Mouse (Mus musculus): ENCODE data around the gene Ep300. TPM values are rescaled to one million over a fixed set of nuclear protein-coding genes. Genes with fewer than 3 reads are reported as not detected.
"Not testable (repeated sequence)": the region's sequence is repeated elsewhere in the genome, so short reads cannot be mapped to it uniquely, and the experiment has no call there.

Gene Ep300
- polyA plus RNA-seq, 1 experiment from 2014 or later, result 5.1 TPM

DNA sequence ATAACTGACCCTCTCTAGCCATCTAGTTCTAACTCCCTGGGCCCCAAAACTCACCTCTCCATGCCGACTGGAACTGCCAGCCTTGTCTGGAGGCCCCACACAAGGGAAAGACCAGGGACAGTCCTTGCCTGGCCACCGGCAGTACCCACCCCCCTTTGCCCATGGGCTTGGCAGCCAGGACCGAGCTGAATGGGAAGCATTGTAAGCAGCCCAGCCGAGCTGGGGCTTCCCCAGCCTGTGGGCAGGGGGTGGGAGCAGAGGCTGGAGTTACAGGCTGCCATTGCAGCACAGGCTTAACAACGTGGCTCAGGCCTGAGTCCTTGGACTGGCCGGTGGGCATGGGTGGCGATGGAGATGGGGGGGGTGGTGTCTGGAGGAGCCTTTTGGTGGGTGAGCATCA, 112.0 kb downstream of the Ep300 start, which contains the start of gene Chadl:
TSS of gene Chadl (minus strand) at position 113 of the 400 bp plus-strand sequence.
- peaks cover 30% of the 10 kb centered on the region for H3K27me3 ChIP-seq (ENCODE audit: insufficient read depth, low read length)
- no peaks in the 10 kb centered on the region for H3K36me3 ChIP-seq (replicated peaks; ENCODE audit: insufficient read depth, low read length)
- TF ChIP-seq CTCF (IDR thresholded peaks at IDR 0.05; ENCODE audit: low read depth) (no peak), EP300 (IDR thresholded peaks at IDR 0.05; ENCODE audit: low read depth) (no peak)
- DNase-seq, result no peak
- peaks cover 10% of the 10 kb centered on the region for H3K4me1 ChIP-seq (ENCODE audit: insufficient read depth)
- no peak within 1 kb of the TSS for H3K27ac ChIP-seq (ENCODE audit: low read depth)
- no peak within 1 kb of the TSS for H3K4me3 ChIP-seq (ENCODE audit: low read depth, low read length)
- WGBS (ENCODE audit: insufficient replicate concordance), result 76% methylated on average over 7 of the region's 7 CpGs
- no peak within 1 kb of the TSS for H3K9ac ChIP-seq (replicated peaks)
- no peaks in the 10 kb centered on the region for H3K9me3 ChIP-seq (ENCODE audit: low read length)
- H3K4me2 ChIP-seq (ENCODE audit: low read depth, low read length), result no peak within 1 kb of the TSS
- no peak for ATAC-seq

- H3K4me2 ChIP-seq (ENCODE audit: low read depth, low read length), result no peak overlapping the region
- H3K9ac ChIP-seq (replicated peaks), result no peak overlapping the region
- DNase-seq (peak; percentile 47), ATAC-seq (no peak)
- TF ChIP-seq EP300 (IDR thresholded peaks at IDR 0.05; ENCODE audit: low read depth), result no peak
- peak; percentile 67 for TF ChIP-seq CTCF (IDR thresholded peaks at IDR 0.05; ENCODE audit: low read depth)
- no peak overlapping the region for H3K4me3 ChIP-seq (ENCODE audit: low read depth, low read length)
- no peak overlapping the region for H3K27ac ChIP-seq (ENCODE audit: low read depth)
- 51% methylated on average over 3 of the region's 3 CpGs for WGBS (ENCODE audit: insufficient replicate concordance)
- peaks cover 10% of the 10 kb centered on the region for H3K4me1 ChIP-seq (ENCODE audit: insufficient read depth)
- H3K9me3 ChIP-seq (ENCODE audit: low read length), result no peaks in the 10 kb centered on the region
- no peaks in the 10 kb centered on the region for H3K36me3 ChIP-seq (replicated peaks; ENCODE audit: insufficient read depth, low read length)
- peaks cover 23% of the 10 kb centered on the region for H3K27me3 ChIP-seq (ENCODE audit: insufficient read depth, low read length)
These were observed 112.7 kb downstream of the Ep300 start for GRCm38 (mm10) chr15:81697847-81698246.

DNA sequence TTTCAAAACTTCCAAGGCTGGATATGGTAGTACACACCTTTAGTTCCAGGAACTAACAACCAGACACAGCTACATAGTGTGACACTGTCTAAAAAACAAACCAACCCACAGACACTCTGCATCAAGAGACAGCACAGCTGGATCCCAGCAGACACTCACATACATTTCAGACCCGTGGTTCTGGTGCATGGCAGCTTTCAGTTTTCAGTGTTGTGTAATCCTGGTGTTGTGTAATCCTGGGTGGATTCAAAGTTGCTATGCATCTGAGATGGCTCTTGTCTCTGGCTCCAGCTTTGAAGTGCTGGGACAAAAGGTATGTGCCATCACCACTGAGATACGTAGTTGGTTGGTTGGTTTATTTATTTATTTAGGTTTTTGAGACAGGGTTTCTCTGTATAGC, 113.4 kb downstream of the Ep300 start:
- peaks cover 8% of the 10 kb centered on the region for H3K4me1 ChIP-seq (ENCODE audit: insufficient read depth)
- no peak for DNase-seq
- WGBS (ENCODE audit: insufficient replicate concordance), result 30% methylated on average over 2 of the region's 2 CpGs
- no peak overlapping the region for H3K27ac ChIP-seq (ENCODE audit: low read depth)
- no peaks in the 10 kb centered on the region for H3K36me3 ChIP-seq (replicated peaks; ENCODE audit: insufficient read depth, low read length)
- H3K27me3 ChIP-seq (ENCODE audit: insufficient read depth, low read length), result peaks cover 16% of the 10 kb centered on the region
- no peak overlapping the region for H3K4me2 ChIP-seq (ENCODE audit: low read depth, low read length)
- no peak for TF ChIP-seq EP300 (IDR thresholded peaks at IDR 0.05; ENCODE audit: low read depth)
- no peak for TF ChIP-seq CTCF (IDR thresholded peaks at IDR 0.05; ENCODE audit: low read depth)
- H3K4me3 ChIP-seq (ENCODE audit: low read depth, low read length), result no peak overlapping the region
- no peak for ATAC-seq
- H3K9me3 ChIP-seq (ENCODE audit: low read length), result no peaks in the 10 kb centered on the region
- H3K9ac ChIP-seq (replicated peaks), result no peak overlapping the region

DNA sequence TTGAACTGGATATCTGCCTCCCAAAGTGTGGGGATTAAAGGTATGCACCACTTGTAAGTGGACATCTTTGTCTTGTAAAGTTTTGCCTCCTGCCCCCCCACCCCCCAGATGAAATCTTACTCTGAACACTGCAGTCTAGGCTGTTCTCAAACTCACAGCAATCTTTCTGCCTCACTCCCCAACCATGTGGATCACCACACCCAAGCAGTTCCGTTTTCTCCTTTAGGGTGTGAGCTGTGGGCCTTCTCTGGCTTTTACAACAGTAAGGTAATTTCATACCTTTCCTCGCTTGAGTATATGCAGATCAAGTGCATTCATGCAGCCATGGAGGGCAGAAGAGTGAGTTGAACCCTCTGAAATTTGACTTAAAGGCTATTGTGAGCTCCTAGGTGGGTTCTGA, 115.0 kb downstream of the Ep300 start:
- H3K27ac ChIP-seq (ENCODE audit: low read depth), result peak overlapping the region; percentile 80
- peaks cover 2% of the 10 kb centered on the region; the same call in 1 of the 2 replicates for H3K27me3 ChIP-seq (ENCODE audit: insufficient read depth, low read length)
- no peak overlapping the region for H3K9ac ChIP-seq (replicated peaks)
- TF ChIP-seq CTCF (IDR thresholded peaks at IDR 0.05; ENCODE audit: low read depth) (no peak), EP300 (IDR thresholded peaks at IDR 0.05; ENCODE audit: low read depth) (no peak)
- DNase-seq, result no peak
- H3K4me1 ChIP-seq (ENCODE audit: insufficient read depth), result 0 out of 2 replicates have a peak, but pooled peaks cover 3% of the 10 kb centered on the region
- H3K4me3 ChIP-seq (ENCODE audit: low read depth, low read length), result no peak overlapping the region
- no peak for ATAC-seq
- H3K4me2 ChIP-seq (ENCODE audit: low read depth, low read length), result no peak overlapping the region
- 69% methylated on average over 2 of the region's 2 CpGs for WGBS (ENCODE audit: insufficient replicate concordance)
- H3K9me3 ChIP-seq (ENCODE audit: low read length), result no peaks in the 10 kb centered on the region
- H3K36me3 ChIP-seq (replicated peaks; ENCODE audit: insufficient read depth, low read length), result peaks cover 15% of the 10 kb centered on the region

DNA sequence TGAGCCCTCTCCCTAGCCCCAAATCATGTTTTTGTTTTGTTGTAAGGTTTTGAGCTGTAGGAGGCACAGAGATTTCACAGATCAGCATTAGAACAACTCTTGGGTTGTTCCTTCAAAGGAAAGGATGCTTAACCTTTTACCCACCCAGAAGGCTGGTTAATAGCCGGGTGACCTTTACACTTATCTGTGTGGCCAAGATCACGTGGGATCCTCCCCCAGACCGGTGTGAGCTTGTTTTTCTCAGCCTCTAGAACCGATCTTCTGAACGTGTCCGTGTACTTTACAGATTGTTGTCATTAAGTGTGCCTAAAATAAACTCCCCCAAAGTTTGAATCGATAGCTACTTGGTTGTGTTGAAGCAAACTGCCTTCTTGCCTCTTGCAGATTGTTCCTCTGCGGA, 115.5 kb downstream of the Ep300 start:
- Histone ChIP-seq H3K4me3 (ENCODE audit: low read depth, low read length) (no peak overlapping the region), H3K4me2 (ENCODE audit: low read depth, low read length) (no peak overlapping the region), H3K36me3 (replicated peaks; ENCODE audit: insufficient read depth, low read length) (peaks cover 20% of the 10 kb centered on the region), H3K27me3 (ENCODE audit: insufficient read depth, low read length) (0 out of 2 replicates have a peak, but pooled peaks cover 2% of the 10 kb centered on the region), H3K4me1 (ENCODE audit: insufficient read depth) (0 out of 2 replicates have a peak, but pooled peaks cover 3% of the 10 kb centered on the region), H3K9ac (replicated peaks) (no peak overlapping the region), H3K9me3 (ENCODE audit: low read length) (no peaks in the 10 kb centered on the region), H3K27ac (ENCODE audit: low read depth) (peak overlapping the region; percentile 80)
- ATAC-seq, result peak; percentile 68
- WGBS (ENCODE audit: insufficient replicate concordance), result 50% methylated on average over 8 of the region's 8 CpGs
- DNase-seq, result peak; percentile 43
- TF ChIP-seq CTCF (IDR thresholded peaks at IDR 0.05; ENCODE audit: low read depth), result no peak
- peak; percentile 43 for TF ChIP-seq EP300 (IDR thresholded peaks at IDR 0.05; ENCODE audit: low read depth)

DNA sequence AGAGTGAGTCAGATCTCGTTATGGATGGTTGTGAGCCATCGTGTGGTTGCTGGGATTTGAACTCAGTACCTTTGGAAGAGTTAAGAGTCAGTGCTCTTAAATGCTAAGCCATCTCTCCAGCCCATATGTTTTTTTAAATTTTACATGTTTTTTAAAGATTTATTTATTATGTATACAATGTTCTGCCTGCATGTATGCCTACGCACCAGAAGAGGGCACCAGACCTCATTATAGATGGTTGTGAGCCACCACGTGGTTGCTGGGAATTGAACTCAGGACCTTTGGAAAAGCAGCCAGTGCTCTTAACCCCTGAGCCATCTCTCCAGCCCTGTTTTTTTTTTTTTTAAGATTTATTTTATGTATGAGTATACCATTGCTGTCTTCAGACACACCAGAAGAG, 116.2 kb downstream of the Ep300 start:
- H3K36me3 ChIP-seq (replicated peaks; ENCODE audit: insufficient read depth, low read length), result peaks cover 27% of the 10 kb centered on the region
- WGBS (ENCODE audit: insufficient replicate concordance), result 81% methylated on average over 4 of the region's 4 CpGs
- H3K27ac ChIP-seq (ENCODE audit: low read depth), result peak overlapping the region; percentile 80
- not testable (repeated sequence) for H3K4me2 ChIP-seq (ENCODE audit: low read depth, low read length); ATAC-seq; H3K27me3 ChIP-seq (ENCODE audit: insufficient read depth, low read length); H3K4me3 ChIP-seq (ENCODE audit: low read depth, low read length); H3K9ac ChIP-seq (replicated peaks); DNase-seq; H3K4me1 ChIP-seq (ENCODE audit: insufficient read depth); H3K9me3 ChIP-seq (ENCODE audit: low read length)
- peak; percentile 36 for TF ChIP-seq CTCF (IDR thresholded peaks at IDR 0.05; ENCODE audit: low read depth)

Small RNA genes lying within 50 kb of the gene (microRNA-seq; reads per million reads assigned to microRNA genes)
- gene Gm23880, result not detected

Other genes starting within 250 kb of the Ep300 start
- 37.8 and 38.6 TPM in 2 replicates for gene Slc25a17, start 224.5 kb upstream of the Ep300 start, polyA plus RNA-seq (2015; fragmentation: Nextera tagmentation; extraction: Ambion mirVana)
- 59.8 and 62.6 TPM in 2 replicates for gene St13, start 185.3 kb upstream of the Ep300 start, polyA plus RNA-seq (2015; fragmentation: Nextera tagmentation; extraction: Ambion mirVana)
- 3.9 and 4.3 TPM in 2 replicates for gene Xpnpep3, start 185.2 kb upstream of the Ep300 start, polyA plus RNA-seq (2015; fragmentation: Nextera tagmentation; extraction: Ambion mirVana)
- 0.18 and 0.40 TPM in 2 replicates for gene Dnajb7, start 177.1 kb upstream of the Ep300 start, polyA plus RNA-seq (2015; fragmentation: Nextera tagmentation; extraction: Ambion mirVana)
- gene Rbx1, start 119.1 kb upstream of the Ep300 start, polyA plus RNA-seq (2015; fragmentation: Nextera tagmentation; extraction: Ambion mirVana), result 234 and 241 TPM in 2 replicates
- gene L3mbtl2, start 78.5 kb downstream of the Ep300 start, polyA plus RNA-seq (2015; fragmentation: Nextera tagmentation; extraction: Ambion mirVana), result 7.3 and 8.2 TPM in 2 replicates
- gene Chadl, start 111.9 kb downstream of the Ep300 start, polyA plus RNA-seq (2015; fragmentation: Nextera tagmentation; extraction: Ambion mirVana), result 0.99 and 1.4 TPM in 2 replicates
- gene Zc3h7b, start 159.7 kb downstream of the Ep300 start, polyA plus RNA-seq (2015; fragmentation: Nextera tagmentation; extraction: Ambion mirVana), result 3.3 and 4.2 TPM in 2 replicates
- 31.3 and 38.0 TPM in 2 replicates for gene Rangap1, start 160.2 kb downstream of the Ep300 start, polyA plus RNA-seq (2015; fragmentation: Nextera tagmentation; extraction: Ambion mirVana)
- gene Tef, start 217.1 kb downstream of the Ep300 start, polyA plus RNA-seq (2015; fragmentation: Nextera tagmentation; extraction: Ambion mirVana), result 14.0 and 16.3 TPM in 2 replicates

All from liver, postnatal 0 days (tissue).